Mouse (Mus musculus): ENCODE data around the gene Ulk3. TPM values are rescaled to one million over a fixed set of nuclear protein-coding genes. Genes with fewer than 3 reads are reported as not detected.

The Ulk3 gene
- total RNA-seq, 2 experiments from 2014 or later, result 3.4 to 4.3 TPM

DNA sequence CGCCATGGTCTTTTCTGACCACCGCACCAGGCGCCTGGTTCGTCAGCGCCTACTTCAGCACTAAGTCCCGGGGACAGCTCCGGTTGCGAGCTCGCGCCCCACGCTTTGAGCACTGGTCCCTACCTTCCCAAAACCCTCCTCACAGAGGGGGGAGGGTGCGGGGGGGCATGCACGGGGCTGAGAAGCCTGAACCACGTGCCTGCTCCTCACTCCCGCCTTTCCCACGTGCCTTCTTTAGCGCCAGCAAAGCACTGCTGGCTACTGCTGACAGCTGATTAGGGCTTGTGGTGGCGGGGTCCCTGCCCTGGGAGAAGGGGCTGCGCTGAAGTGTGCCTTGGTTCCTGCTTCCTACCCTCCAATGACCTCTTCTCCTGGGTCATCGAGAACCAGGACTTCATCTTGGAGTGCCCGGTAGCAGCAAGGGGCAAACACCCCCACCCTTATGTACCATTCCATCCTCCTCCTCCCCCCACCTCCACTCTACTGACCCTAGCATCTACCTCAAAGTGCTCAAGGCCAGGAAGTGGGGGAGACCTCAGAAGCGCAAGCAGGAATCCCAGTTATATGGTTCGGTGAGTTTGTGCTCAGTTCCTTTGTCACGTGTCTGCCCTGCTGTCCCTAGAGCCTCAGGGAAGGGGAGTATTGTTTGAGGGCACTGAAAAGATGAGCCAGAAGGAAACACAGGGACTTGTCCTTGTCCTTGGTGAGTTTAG, 17.0 kb downstream of the Ulk3 start, which contains the start of gene Cplx3:
Gene Cplx3 (minus strand): TSS at position 143 of the 713 bp plus-strand sequence.
- peak; percentile 62 for DNase-seq
- intact Hi-C loops (cut with DNase I; ENCODE audit: low total_unique reads), result no loop called here

GRCm38 (mm10) chr9:57609803-57610202, 20.6 kb downstream of the Ulk3 start:
- no peak for DNase-seq
- intact Hi-C loops (cut with DNase I; ENCODE audit: low total_unique reads), result no loop called here

DNA sequence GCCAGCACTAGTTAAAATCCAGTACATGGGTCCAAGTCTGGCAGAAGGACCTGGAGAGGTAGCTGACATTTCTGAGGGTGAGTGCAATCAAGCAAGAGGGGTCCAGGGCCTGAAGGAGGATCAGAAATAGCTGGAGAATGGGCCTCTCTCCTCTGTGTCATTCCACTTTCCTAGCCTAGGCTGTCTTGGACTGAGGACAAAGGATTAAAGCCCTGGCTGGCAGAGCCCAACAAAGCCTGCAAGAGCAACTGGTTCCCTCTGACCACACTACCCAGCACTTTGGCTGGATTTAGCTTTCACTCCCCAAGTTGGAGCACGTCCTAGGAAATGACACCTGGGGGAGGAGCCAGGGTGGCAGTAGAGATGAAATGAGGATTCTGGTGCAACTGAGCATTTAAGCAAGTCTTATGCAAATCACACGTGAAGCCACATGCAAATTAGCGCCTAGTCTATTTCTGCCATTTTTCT, 21.1 kb downstream of the Ulk3 start:
- intact Hi-C loops (cut with DNase I; ENCODE audit: low total_unique reads), result no loop called here
- DNase-seq, result no peak

DNA sequence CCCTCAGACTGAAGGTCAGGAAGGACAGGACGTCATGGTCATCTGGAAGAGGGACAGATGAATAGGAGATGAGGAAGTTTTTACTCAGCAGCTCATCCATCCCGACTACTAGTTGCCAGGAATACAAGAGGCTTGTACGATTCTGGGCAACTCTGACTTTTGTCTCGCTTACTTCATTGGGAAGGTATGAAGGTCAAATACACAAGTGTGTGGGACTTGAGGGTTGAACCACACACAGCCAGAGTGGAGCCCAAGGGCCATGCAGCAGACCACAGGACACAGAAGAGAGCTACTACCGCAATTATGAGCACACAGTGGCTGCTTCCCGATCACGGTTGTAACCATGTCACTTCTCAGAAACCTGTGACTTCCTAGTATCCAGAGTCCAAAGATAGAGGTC, 23.3 kb downstream of the Ulk3 start:
- intact Hi-C loops (cut with DNase I; ENCODE audit: low total_unique reads), result no loop called here
- DNase-seq, result no peak

DNA sequence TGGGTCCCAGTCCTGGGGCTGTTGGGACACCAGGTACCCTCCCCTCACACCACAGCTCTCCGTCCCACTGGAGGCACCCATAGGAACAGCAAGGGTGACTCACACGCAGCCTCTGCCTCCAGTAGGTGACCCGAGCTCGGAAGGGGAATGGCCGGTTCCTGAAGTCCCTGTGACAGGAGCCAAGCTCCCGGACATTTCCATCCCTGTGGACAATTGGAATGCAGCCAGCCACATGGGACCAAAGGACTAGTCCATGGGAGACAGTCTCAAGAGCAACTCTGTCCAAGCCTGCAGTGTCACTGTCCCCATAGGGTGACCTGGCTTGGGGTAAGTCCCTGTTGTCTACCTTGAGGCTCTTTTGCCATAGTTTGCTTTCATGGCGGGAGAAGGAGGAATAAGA, 24.7 kb downstream of the Ulk3 start:
- intact Hi-C loops (cut with DNase I; ENCODE audit: low total_unique reads), result no loop called here
- no peak for DNase-seq

- intact Hi-C loops (cut with DNase I; ENCODE audit: low total_unique reads), result loop anchor here (5.0 kb wide), 1 partner anchor 38 kb away; the partner anchor contains the start of gene Csk
- DNase-seq, result no peak
These were observed 25.5 kb downstream of the Ulk3 start for GRCm38 (mm10) chr9:57614786-57615185.

GRCm38 (mm10) chr9:57617556-57618169, 28.4 kb downstream of the Ulk3 start:
- intact Hi-C loops (cut with DNase I; ENCODE audit: low total_unique reads), result loop anchor here (5.0 kb wide), 1 partner anchor 35 kb away; the partner anchor contains the start of gene Csk
- no peak for DNase-seq

- intact Hi-C loops (cut with DNase I; ENCODE audit: low total_unique reads), result loop anchor here (5.0 kb wide), 1 partner anchor 33 kb away; the partner anchor contains the start of gene Csk
These were observed 29.6 kb downstream of the Ulk3 start for GRCm38 (mm10) chr9:57618854-57619253.

GRCm38 (mm10) chr9:57620674-57621073, 31.4 kb downstream of the Ulk3 start, which contains the start of gene Lman1l:
Lman1l (minus strand) TSS chr9:57620774.
- DNase-seq, result no peak
- intact Hi-C loops (cut with DNase I; ENCODE audit: low total_unique reads), result no loop called here

More at GRCm38 (mm10) chr9:57618854-57619253, 29.6 kb downstream of the Ulk3 start:
- no peak for DNase-seq

DNA sequence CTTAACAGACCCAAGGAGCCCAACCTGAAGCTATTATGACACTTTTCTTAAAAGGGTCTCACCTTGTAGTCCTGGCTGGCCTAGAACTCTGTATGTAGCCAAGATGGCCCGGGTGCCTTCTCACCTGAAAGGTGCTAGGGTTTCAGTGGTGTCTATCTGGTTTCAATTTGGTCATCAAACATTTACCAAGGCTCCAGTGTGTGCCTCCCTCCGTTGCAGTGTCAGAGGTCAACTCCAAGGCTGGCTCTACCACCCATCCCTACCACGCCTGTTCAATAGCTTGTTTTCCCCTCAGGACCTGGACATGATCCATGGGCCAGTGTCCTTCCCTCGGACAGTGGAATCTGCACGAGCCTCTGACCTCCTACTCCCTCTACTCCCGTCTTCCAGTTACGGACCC, 35.0 kb downstream of the Ulk3 start:
- DNase-seq, result no peak
- intact Hi-C loops (cut with DNase I; ENCODE audit: low total_unique reads), result no loop called here

GRCm38 (mm10) chr9:57625674-57626500, 36.6 kb downstream of the Ulk3 start:
- no peak for DNase-seq
- intact Hi-C loops (cut with DNase I; ENCODE audit: low total_unique reads), result no loop called here

DNA sequence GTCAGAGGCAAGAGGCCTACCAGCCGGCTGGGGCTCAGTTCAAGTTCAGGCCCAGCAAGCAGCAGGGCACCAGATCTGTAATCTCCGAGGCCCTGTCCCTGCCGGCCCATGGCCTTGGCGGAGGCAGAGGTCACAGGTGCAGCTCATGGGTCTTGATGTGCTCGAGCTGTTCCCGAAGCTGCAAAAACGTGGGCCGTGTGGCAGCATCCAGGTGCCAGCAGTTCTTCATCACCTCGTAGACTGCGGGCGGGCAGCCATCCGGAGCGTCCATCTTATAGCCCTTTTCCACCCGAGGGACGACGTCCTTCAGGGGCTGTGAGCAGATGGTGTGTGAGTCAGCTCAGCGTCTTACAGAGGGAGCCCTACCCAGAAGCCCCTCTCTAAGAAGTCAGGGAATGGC, 37.9 kb downstream of the Ulk3 start:
- intact Hi-C loops (cut with DNase I; ENCODE audit: low total_unique reads), result no loop called here
- DNase-seq, result no peak

DNA sequence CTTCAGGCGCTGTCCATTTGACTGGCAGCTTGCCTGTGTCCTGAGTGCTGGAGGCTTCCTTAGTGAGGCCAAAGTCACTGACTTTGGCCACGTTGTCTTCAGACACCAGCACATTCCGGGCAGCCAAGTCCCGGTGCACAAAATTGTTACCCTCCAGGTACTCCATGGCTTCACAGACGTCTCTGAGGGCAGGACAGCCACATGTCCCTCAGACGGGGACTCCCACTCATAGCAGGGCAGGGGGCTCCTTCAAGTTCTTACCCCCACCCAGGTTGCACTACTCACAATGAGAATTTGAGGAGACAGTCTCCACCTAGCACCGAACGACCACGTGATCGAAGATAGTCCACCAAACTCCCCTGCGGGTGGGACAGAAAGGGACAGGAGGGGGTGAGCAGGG, 38.6 kb downstream of the Ulk3 start:
- no peak for DNase-seq
- intact Hi-C loops (cut with DNase I; ENCODE audit: low total_unique reads), result loop anchor here (2.0 kb wide), 1 partner anchor 17 kb away; no protein-coding TSS in a partner anchor

DNA sequence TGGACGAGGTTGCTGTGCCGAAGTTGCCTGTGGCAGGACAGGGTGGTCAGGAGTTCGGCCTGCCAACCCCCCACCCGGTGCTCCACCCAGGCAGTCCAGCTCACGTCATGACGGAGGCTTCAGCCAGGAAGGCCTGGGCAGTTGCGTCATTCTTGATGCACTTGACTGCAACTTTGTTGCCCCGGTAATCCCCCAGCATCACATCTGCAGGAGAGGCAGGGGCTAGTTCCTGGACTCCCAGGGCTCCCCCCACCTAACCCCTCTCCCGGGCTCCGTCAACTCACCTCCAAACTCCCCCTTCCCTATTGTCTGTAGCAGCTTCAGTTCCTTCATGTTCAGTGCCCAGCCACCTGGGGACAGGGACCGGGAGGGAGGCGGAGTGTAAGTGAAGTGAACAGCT, 39.5 kb downstream of the Ulk3 start:
- intact Hi-C loops (cut with DNase I; ENCODE audit: low total_unique reads), result loop anchor here (2.0 kb wide), 1 partner anchor 16 kb away; no protein-coding TSS in a partner anchor
- no peak for DNase-seq

DNA sequence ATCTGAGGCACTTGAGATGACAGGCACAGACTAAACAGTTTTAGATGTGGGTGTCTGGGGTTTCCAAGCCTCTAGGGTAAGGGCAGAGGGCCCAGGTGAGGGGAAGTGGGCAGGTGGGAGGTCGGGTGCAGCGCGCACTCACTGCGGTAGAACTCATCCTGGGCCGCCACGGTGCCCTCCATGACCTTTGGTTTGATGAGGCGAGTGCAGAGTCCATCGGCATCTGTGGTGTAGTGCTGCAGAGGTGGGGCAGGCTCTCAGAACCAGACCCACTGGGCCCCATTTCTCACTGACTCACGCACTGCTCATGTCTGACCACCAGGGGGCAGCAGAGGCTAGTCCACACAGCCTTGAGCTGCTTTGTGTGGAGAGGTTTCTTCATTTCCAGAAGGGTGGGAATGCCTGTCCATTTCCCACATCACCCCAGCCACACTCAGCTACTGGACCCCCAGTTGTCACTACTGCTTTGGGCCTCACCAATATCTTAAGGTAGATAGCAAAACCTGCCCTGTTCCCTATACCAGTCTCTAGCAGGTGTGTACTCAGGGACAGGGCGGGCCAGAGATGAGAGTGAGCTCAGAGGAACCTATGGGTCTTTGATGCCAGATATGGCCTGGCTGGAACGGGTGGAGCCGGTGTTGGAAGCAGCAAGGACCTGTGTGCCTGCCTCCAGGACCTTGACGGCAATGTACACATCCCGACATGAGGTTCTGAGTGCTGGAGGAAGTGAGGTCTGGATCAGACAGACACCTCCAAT, 40.0 kb downstream of the Ulk3 start:
- DNase-seq, result peak; percentile 80
- intact Hi-C loops (cut with DNase I; ENCODE audit: low total_unique reads), result loop anchor here (2.0 kb wide), 1 partner anchor 16 kb away; no protein-coding TSS in a partner anchor

DNA sequence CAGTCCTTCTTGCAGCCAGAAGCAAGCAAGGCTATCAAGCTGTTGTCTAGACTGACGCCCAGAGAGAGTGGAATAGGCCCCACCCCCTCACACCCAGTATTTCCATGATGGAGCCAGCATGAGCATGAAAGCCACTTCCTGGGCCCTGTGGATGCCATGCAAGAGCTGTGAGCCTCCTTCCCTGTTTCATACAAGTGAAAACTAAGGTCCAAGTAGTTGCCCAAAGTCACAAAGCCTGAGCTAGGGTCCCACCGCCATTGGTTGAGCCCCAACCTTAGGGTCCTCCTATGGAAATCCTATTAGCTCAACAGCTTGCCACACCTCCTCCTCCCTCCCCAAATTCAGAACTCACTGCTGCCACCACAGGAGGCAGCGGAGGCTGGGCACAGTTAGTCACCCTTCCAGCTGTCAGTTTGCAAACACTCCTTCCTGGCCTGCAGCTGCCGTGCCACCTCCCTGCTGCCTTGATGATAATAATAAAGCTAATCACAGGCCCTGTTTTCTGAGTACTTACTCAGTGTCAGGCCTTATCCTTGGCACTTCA, 44.3 kb downstream of the Ulk3 start:
- no peak for DNase-seq
- intact Hi-C loops (cut with DNase I; ENCODE audit: low total_unique reads), result no loop called here

GRCm38 (mm10) chr9:57637272-57637671, 48.0 kb downstream of the Ulk3 start:
- intact Hi-C loops (cut with DNase I; ENCODE audit: low total_unique reads), result no loop called here
- DNase-seq, result no peak

DNA sequence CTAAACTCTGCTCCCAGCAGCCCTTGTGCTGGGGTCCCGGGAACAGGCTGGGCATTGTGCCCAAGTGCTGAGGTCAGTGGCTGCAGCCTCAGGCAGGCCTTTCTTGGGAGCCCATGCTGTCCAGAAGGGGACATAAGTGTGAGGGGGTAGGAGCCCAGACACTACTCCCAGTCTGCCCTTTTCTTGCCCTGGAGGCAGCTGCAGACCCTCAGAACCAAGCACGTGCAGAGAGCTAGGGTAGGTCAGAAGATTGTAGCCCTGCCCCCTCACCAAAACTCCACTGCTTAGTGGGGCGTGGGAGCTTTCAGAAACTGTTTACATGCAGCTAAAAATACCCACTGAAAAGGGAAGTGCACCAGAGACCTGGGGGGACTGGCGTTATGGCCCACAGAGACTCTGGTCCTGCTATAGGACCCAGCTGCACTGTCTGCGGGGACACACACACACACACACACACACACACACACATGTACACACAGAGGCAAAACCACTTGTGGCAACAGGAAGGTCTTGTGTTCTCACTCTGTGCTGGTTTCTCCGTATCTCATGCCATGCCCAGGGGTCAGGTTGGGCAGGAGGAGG, 48.6 kb downstream of the Ulk3 start:
- intact Hi-C loops (cut with DNase I; ENCODE audit: low total_unique reads), result no loop called here
- DNase-seq, result peak; percentile 79

Measured in gastrocnemius, postnatal 14 days (tissue).